Mouse (Mus musculus) hematopoietic stem cell, adult 5-6 weeks (primary cell): Measurements from ENCODE around the gene Cux2. TPM values are rescaled to one million over a fixed set of nuclear protein-coding genes. Genes with fewer than 3 reads are reported as not detected.

Source experiments
- ATAC-seq, 2 experiments: fragments of 125-278 bp in 1 of 2; replicated peaks in 1 of 2; 2 replicates each; pipeline ENCODE4 v1.8.0; 2016 to 2017; ENCODE audit warnings: inconsistent platforms in 2 of 2, mild to moderate bottlenecking in 2 of 2, moderate number of reproducible peaks in 2 of 2, low read depth in 1 of 2, moderate TSS enrichment in 1 of 2; ENCODE audit not compliant: low FRiP score in 2 of 2, poor library complexity in 2 of 2, severe bottlenecking in 2 of 2, insufficient read depth in 1 of 2, low TSS enrichment in 1 of 2
- total RNA-seq: library from RNA; stranded (forward); fragments of 172-1452, 232-1000 nt; gene quantifications from 2 replicates; pipeline ENCODE4 v1.2.3, GENCODE M21; 2017

Cux2 gene
- total RNA-seq, 1 experiment from 2014 or later = not detected

DNA sequence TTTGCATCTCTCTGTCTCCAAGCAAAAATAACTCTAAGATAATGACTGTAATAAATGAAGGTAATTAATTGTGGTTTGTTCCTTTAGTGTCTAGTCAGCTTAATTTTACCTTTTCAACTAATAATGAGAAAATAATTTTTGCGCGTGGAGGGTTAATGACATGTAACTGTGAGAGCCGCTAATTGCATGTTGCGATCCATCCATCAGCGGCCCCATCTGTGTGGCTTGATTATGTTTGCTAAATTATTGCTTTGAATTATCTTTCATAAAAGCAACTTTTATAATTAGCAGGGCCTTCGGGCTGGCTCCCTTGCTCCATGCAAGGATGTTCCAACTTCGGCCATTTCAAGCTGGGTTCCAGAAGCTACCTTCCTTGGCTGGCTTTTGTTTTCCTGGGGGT, 130.7 kb downstream of the Cux2 start:
- no peak for ATAC-seq

DNA sequence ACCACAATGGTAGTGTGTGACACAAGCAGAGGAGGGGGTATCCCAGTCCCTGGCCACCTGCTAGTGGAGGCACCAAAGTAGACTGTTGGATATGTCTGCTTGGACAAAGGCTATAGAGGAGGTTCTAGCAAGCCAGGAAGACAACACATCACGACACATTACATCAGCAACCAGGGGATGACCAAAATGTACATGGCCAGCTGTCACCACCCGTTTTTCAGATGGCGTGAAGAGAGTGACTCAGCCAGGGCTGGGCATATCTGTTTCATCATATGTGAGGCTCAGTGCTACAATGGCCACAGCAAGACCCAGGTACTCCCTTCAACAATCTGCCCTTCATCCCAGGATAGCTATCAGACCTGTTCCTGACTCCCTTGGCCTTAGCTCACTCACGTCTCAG, 133.1 kb downstream of the Cux2 start:
- no peak for ATAC-seq

DNA sequence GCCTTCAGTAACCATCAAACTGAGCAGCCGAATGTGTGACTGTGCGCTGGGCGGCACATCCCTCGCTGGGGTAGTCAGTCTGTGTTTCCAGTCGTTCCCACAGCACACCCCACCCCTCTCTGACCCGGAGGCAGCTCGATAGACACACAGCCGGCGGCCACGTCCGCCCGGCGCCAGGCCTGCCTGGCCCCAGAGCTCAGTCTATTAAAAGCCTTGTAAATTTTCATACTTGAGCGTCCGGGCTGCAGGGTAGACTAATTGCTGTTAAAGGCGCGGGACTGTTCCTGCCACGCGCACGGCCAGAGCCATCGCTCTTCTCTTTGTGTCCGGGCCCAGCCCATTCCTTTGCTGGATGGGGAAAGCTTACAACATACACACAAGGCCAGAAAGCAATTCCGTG, 135.9 kb downstream of the Cux2 start:
- no peak for ATAC-seq

DNA sequence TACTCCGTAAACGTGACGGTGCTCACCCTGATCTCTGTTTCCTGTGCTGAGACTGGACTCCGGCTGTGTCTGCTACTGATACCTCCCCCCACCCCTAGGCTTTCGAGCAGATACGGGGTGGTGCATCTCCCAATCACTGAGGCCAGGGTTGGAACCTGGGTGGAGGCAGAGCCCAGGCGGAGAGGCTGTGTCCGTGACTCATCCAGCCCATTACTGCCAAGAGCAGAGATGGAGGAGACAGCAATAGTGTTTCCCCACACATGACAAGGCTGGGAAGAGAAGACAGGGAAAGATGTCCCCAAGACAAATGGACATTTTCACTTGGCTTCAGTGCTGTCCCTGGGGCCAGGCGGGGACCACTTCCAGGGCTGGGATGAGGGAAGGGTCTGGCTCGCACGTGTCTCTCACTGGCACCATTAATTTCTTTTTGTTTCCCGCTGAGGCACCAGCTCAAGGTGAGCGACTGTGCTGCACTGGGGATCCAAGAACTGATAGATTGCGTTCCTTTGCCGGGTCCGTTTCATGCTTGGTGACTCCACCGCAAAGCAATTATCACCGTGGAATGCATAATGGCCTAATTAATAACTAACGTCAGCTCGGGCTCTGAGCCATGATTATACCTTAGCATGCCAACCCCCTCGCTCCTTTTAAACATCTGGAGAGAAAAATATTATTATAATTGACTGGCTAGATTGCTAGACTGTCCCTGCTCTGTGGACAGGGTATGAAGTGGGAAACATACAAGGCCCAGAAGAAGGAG, 140.5 kb downstream of the Cux2 start:
- no peak for ATAC-seq

DNA sequence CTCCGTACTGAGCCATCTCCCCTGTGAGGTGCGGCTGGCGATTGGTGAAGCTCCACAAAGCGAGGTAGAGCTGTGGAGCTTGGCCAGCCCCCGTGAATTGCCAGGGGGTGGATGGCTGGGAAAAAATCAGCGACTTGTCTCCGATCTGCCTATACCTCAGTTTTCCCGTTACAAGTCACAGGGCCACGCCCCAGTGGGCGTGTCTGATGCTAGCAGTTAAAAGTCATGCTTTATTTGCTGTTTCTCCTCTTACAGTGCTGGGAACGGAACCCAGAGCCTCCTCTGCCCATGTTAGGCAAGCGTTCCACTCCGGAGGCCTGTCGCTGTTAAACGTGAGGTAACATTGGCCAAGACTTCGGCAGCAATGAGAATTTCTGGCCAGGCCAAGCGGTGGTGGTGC, 144.2 kb downstream of the Cux2 start:
- ATAC-seq = no peak

DNA sequence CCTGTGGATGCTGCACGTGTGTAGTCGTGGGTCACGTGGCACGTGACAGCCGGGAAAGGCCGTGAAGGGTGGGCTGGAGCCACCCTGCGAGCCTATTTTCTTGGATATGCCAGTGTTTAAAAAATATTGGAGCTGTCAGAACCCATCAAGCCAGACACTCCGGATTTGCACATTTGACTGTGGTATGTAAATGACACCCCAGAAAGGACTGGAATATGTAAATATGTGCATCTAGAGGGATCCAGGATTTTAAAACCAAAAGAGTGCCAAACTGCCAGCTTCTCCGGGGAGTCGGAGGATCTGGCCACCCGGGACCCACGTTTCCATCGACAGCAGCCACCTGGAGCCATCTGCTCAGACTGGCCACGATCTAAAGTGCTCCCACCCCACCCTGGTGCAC, 145.1 kb downstream of the Cux2 start:
- ATAC-seq = no peak

DNA sequence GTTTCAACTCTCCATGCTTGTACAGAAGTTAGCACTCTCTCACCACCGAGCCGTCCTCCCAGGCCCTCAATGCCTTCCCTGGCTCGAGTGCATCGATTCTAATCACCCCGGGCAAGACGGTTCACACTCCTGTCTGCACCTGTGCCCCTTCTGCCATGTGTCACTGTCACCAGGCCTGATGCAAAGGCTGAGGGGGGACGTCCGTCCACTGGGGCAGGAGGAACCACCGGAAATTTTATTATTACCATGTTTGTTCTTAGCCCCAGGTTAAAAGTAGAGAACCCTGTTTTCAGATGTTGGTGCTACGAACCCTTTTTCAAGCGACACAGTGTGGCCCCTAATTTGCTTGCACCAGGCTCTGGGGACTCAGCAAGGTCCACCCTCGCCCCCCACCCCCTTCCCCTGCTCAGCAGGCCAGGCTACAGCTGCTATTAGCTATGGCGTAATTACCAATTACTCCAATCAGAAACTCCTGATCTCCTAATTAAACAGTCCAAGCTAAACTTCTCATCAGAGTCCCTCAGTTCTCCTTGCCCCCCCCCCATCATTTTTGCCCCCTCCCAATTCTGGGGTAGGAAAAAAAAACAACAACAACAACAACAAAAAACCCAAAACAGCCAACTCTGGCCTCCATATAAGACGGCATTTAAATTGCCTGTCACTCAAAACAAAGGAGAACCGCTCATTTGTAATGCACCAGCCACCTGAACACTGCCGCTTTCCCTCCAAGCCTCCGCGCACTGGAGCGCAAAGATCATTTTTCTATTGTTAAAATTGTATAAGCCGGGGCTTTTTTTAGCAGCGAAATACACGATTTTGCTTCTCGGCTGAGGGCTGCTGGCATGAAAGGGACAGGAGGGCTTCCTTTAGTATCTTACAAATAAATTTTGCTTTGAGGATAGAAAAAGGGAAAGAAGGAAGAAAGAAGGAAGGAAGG, 146.8 kb downstream of the Cux2 start:
- ATAC-seq = no peak

DNA sequence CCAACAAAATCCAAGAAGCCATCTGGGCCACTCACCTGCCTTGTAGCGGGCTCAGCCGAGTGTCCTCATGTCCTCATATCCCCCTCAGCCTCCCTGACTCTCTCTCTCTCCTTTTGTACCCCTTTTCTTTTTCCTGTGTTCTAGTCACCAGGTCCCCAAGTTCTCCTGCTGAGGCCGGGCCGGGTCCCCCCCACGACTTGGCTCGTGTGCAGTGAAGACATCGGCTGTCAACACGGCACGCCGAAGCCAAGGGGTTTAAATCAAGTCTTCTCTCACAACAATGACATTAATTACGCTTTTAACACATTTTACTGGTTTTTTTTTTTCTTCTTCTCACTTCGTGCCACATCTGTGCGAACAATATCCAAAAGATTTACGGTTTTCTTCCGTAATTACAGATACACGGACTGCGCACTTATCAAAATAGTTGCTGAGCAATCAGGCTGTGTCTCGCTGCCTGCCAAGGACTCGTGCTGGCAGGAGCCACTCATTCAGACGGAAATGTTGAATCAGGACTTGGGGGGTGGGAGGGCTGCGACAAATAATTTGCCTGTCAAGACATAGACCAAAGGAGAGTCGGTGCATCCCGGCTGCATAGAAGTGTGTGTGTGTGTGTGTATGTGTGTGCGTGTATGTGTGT, 154.7 kb downstream of the Cux2 start:
- ATAC-seq = no peak

GRCm38 (mm10) chr5:121894647-121895046, 155.3 kb downstream of the Cux2 start:
- ATAC-seq = no peak

DNA sequence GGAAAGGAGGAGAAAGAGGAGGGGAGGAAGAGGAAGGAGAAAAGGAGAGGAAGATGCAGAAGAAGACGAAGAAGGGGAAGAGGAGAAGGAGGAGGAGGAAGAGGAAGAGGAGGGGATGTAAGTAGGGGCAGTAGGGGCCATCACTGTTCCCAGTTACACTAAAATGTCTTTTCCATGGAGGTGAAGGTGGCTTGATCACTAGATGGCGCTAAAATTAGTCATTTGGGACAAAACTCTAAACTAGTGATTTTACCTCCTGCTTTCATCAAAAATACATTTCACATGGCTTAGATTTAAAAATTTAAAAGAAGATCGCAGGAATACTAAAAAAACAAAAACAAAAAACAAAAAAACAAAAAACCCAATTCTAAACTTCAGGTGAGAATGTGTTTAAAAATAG, 156.3 kb downstream of the Cux2 start:
- ATAC-seq = no peak

GRCm38 (mm10) chr5:121892281-121892680, 157.6 kb downstream of the Cux2 start:
- no peak for ATAC-seq

- ATAC-seq = no peak
These were observed 159.0 kb downstream of the Cux2 start for GRCm38 (mm10) chr5:121890925-121891324.

- no peak for ATAC-seq
These were observed 160.0 kb downstream of the Cux2 start for GRCm38 (mm10) chr5:121889819-121890362.

DNA sequence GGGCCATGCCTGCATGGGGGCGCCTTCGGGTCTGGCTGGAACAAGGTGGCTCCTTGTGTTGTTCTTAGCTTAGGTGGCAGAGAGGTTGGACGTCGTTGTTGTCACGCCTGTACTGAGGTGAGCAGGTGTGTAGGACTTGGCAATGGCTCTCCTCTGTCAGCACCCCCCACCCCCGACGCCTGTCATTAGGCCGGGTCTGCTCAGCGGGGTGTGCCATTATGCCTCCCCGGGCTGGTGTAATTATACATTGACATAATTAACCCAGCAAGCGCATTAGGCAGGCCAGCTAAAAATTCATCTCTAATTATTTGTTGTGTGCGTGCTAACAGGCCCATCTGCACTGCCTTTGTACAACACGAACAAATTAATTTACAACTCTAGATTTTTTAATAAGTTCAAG, 160.5 kb downstream of the Cux2 start:
- no peak for ATAC-seq

- ATAC-seq = no peak
These were observed 166.5 kb downstream of the Cux2 start for GRCm38 (mm10) chr5:121883356-121883755.

GRCm38 (mm10) chr5:121879211-121879610, 170.7 kb downstream of the Cux2 start:
- no peak for ATAC-seq

GRCm38 (mm10) chr5:121878703-121879102, 171.2 kb downstream of the Cux2 start:
- ATAC-seq = no peak

GRCm38 (mm10) chr5:121876901-121877300, 173.0 kb downstream of the Cux2 start:
- ATAC-seq = no peak
